7 mouse cellular contexts compared by ENCODE assay signal in genomic region chr17:64601751-64602578, GRCm38 (mm10). TPM values are rescaled to one million over a fixed set of nuclear protein-coding genes. Genes with fewer than 3 reads are reported as not detected.
DNase-seq lines count a peak whose midpoint lies in the region; ATAC-seq and TF ChIP-seq lines count a peak whose summit lies in the region.

No protein-coding gene starts in this region.

- under 1% methylated on average over 44 of the region's 44 CpGs for WGBS in hindbrain, embryonic 13.5 days
- 1% methylated on average over 44 of the region's 44 CpGs for whole genome bisulfite sequencing in small intestine, adult 2 months

- no peak overlapping the region for H3K27ac ChIP-seq in hindbrain, embryonic 13.5 days
- H3K27ac ChIP-seq in small intestine, adult 2 months (ENCODE audit: insufficient read depth, low read depth, low read length) = peak overlapping the region; percentile 78

- H3K4me1 ChIP-seq in hindbrain, embryonic 13.5 days (replicated peaks) = peaks cover 46% of the 10 kb centered on the region
- H3K4me1 ChIP-seq in small intestine, adult 2 months (ENCODE audit: control insufficient read depth, insufficient read depth, insufficient read length, low read length) = peaks cover 13% of the 10 kb centered on the region; the same call in 1 of the 2 replicates

- TF ChIP-seq CTCF in small intestine, adult 2 months (IDR thresholded peaks at IDR 0.05; ENCODE audit: extremely low read depth, insufficient read length, insufficient replicate concordance, low read depth, low read length) = peak; percentile 45; the same call in 1 of the 2 replicates

- ATAC-seq in hindbrain, embryonic 13.5 days (ENCODE audit: low FRiP score) = 0 out of 2 replicates have a peak, but pooled peaks have one; percentile 28
- ATAC-seq in megakaryocyte-erythroid progenitor cell, adult 5-6 weeks (replicated peaks; ENCODE audit: low FRiP score, low TSS enrichment, poor library complexity, severe bottlenecking) = peak; percentile 54

- H3K27me3 ChIP-seq in hindbrain, embryonic 13.5 days = no peaks in the 10 kb centered on the region
- H3K27me3 ChIP-seq in small intestine, adult 2 months (ENCODE audit: control insufficient read depth, insufficient read depth, low read length) = no peaks in the 10 kb centered on the region

- peak overlapping the region; percentile 91 for H3K9ac ChIP-seq in hindbrain, embryonic 13.5 days

- DNase-seq in ZHBTc4 (ENCODE audit: low read depth, low spot score) = peak; percentile 52
- DNase-seq in cerebellum, postnatal 10 days = peak; percentile 81 to 82
- peak; percentile 31 to 48 for DNase-seq in frontal cortex, postnatal 14 days (ENCODE audit: low spot score in 2 of 2)
- DNase-seq in left cerebral cortex, postnatal 36 days (ENCODE audit: low spot score in 2 of 2) = peak; percentile 55 to 64

- H3K4me3 ChIP-seq in hindbrain, embryonic 13.5 days = peak overlapping the region; percentile 87
- H3K4me3 ChIP-seq in small intestine, adult 2 months (ENCODE audit: low read depth, low read length) = peak overlapping the region; percentile 81

- no peaks in the 10 kb centered on the region for H3K36me3 ChIP-seq in hindbrain, embryonic 13.5 days
- no peaks in the 10 kb centered on the region for H3K36me3 ChIP-seq in small intestine, adult 2 months (ENCODE audit: control insufficient read depth, insufficient read depth, low read length)

- no peak for TF ChIP-seq POLR2A in small intestine, adult 2 months (IDR thresholded peaks at IDR 0.05; ENCODE audit: low read depth, low read length)

- intact Hi-C loops in left cerebral cortex, postnatal 36 days (cut with DNase I) = loop anchor here (5.0 kb wide), 3 partner anchors 270 to 960 kb away; partner anchors contain the start of gene Pja2

- no peaks in the 10 kb centered on the region for H3K9me3 ChIP-seq in hindbrain, embryonic 13.5 days

- H3K4me2 ChIP-seq in hindbrain, embryonic 13.5 days = peak overlapping the region; percentile 99

RNA-seq across cellular contexts. Expression of gene Man2a1, which starts 1.4 kb away (rescaled TPM):
- polyA plus RNA-seq in hindbrain, embryonic 13.5 days (2015; fragmentation: Nextera tagmentation; extraction: Ambion mirVana) = 6.2 and 6.7 TPM in 2 replicates
- 10 to 100 TPM; 20.4 to 21.2 TPM for total RNA-seq in left cerebral cortex, postnatal 36 days (2021)
- 15.7 and 29.5 TPM in 2 replicates for total RNA-seq in megakaryocyte-erythroid progenitor cell, adult 5-6 weeks (2014; fragmentation: Nextera tagmentation)
- 17.7 and 33.4 TPM in 2 replicates for total RNA-seq in megakaryocyte-erythroid progenitor cell, adult 5-6 weeks (2017)
- 4.8 and 6.7 TPM in 2 replicates for polyA plus RNA-seq in small intestine, adult 2 months (2012; rRNA removed)
